ENCODE assay signal across 8 mouse cellular contexts in genomic region chr8:3500235-3501090, GRCm38 (mm10). TPM values are rescaled to one million over a fixed set of nuclear protein-coding genes. Genes with fewer than 3 reads are reported as not detected.
DNase-seq lines count a peak whose midpoint lies in the region; ATAC-seq and TF ChIP-seq lines count a peak whose summit lies in the region.

Gene Mcoln1, plus strand, starts transcription at chr8:3500457.

- peak within 1 kb of the TSS; percentile 91 for H3K4me3 ChIP-seq in hindbrain, embryonic 14.5 days (replicated peaks; ENCODE audit: low read length)

- POLR2A ChIA-PET in Patski (lab: Charles Lee) = interaction anchor here (1.1 to 2.6 kb wide), 4 partner anchors 9 to 35 kb away, joined by 3 to 13 read pairs (median 5); partner anchors contain the start of gene Pnpla6

- under 1% methylated on average over 70 of the region's 70 CpGs for WGBS in hindbrain, embryonic 14.5 days

- peaks cover 26% of the 10 kb centered on the region for H3K36me3 ChIP-seq in hindbrain, embryonic 14.5 days (replicated peaks; ENCODE audit: control insufficient read depth, insufficient read depth)

- no peaks in the 10 kb centered on the region; the same call in 1 of the 2 replicates for H3K9me3 ChIP-seq in hindbrain, embryonic 14.5 days (ENCODE audit: control insufficient read depth, low read length)

- H3K9ac ChIP-seq in hindbrain, embryonic 14.5 days = peak within 1 kb of the TSS; percentile 86

- no peak for TF ChIP-seq CTCF in Patski (IDR thresholded peaks at IDR 0.05)

- peak; percentile 80 for ATAC-seq in Patski
- peak; percentile 91 for ATAC-seq in hindbrain, embryonic 14.5 days (ENCODE audit: low FRiP score)

- no peaks in the 10 kb centered on the region for H3K27me3 ChIP-seq in Patski
- H3K27me3 ChIP-seq in hindbrain, embryonic 14.5 days (ENCODE audit: control insufficient read depth, insufficient read depth, low read length) = no peaks in the 10 kb centered on the region

- H3K4me2 ChIP-seq in hindbrain, embryonic 14.5 days (replicated peaks) = peak within 1 kb of the TSS; percentile 88

- DNase-seq in Patski (ENCODE audit: low read depth, low spot score) = peak; percentile 76
- peak; percentile 99 for DNase-seq in cerebellum, postnatal 14 days
- peak; percentile 97 for DNase-seq in frontal cortex, postnatal 25 days (ENCODE audit: low spot score in 2 of 2)
- peak; percentile 99 for DNase-seq in hindbrain, embryonic 14.5 days (ENCODE audit: low spot score)
- DNase-seq in layer of hippocampus, postnatal 36 days = peak; percentile 98
- peak; percentile 99 for DNase-seq in lung, postnatal 36 days
- peak; percentile 99 for DNase-seq in retina, postnatal 1 day
- peak; percentile 94 to 98 for DNase-seq in urinary bladder, adult 18-20 months (ENCODE audit: low spot score in 2 of 2)

- CTCF ChIA-PET in Patski (lab: Charles Lee) = interaction anchor here (1.1 to 2.6 kb wide), 4 partner anchors 8 to 36 kb away, joined by 3 to 10 read pairs (median 3); partner anchors contain the start of gene Pnpla6

- in situ Hi-C loops in Patski (cut with MboI; ENCODE audit: low pct_unique_long_range_greater_than_20kb) = no loop called here

- peak within 1 kb of the TSS; percentile 92 for H3K27ac ChIP-seq in hindbrain, embryonic 14.5 days

- H3K4me1 ChIP-seq in hindbrain, embryonic 14.5 days (replicated peaks; ENCODE audit: control insufficient read depth, insufficient read depth, low read length) = peaks cover 25% of the 10 kb centered on the region

RNA-seq across cellular contexts. Expression of gene Mcoln1, which starts in this region (rescaled TPM):
- 85.9 TPM for polyA plus RNA-seq in Patski (2021)
- polyA plus RNA-seq in hindbrain, embryonic 14.5 days (2014; fragmentation: Nextera tagmentation; extraction: Ambion mirVana) = 70.0 and 86.0 TPM in 2 replicates
- 10 to 100 TPM; 78.4 to 86.6 TPM for total RNA-seq in layer of hippocampus, postnatal 36 days (2021)

Comparison
In these comparisons a context has a peak if more than half of its experiments do, and no peak if none do; other contexts are left out.
1. Peak in every context shown above with its lines: DNase-seq, ATAC-seq, H3K4me3 ChIP-seq and H3K27ac ChIP-seq.